Mouse (Mus musculus) kidney, adult 18-20 months (tissue): Measurements from ENCODE around the gene Atcay.

ENCODE experiments used
- DNase-seq: peaks from one replicate; pipeline ENCODE4 v3.0.0; 2021

Atcay gene

GRCm38 (mm10) chr10:81230438-81231332, at the start of gene Atcay:
Gene Atcay (minus strand): TSS chr10:81230833.
- DNase-seq: peak; percentile 24

- no peak for DNase-seq
Measured at GRCm38 (mm10) chr10:81279496-81279895, 48.9 kb upstream of the Atcay start.

DNA sequence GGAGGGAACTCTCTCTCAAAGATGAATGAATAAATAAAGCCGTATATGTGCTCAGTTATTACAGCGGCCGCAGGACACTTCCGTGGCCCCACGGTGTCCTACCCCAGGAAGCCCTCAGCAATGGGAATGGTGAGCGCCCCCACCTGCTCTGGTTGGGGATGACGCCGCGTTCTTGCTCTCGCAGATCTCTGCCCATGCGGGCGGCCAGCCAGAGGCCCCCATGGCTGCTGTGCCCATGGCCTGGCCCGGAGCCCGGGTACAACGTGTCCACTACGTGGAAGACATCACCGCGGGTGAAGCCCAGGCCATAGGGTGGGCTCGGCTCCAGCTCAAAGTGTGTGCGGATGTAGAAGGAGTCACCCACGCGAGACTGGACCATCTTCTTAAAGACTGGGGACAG, 47.0 kb upstream of the Atcay start:
- no peak for DNase-seq

DNA sequence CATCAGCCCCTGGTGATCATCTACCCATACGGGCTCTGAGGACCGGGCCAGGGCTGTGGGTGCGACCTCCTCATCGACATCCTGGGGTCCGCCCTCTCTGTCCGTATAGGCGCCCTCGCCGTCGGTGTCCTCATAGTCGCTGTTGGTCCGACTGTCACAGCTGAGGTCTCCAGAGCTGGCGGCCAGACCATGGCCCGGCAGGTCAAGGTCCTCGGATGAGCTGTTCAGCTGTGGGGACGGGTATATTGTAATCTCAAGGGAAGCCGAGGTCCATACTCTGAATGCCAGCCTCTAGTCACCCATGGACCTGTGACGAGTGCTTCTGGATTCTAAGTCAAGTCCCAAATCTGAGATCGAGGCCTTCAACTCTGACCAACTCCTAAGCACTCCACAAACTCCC, 43.2 kb upstream of the Atcay start:
- no peak for DNase-seq

- DNase-seq: no peak
Measured at GRCm38 (mm10) chr10:81272356-81272755, 41.7 kb upstream of the Atcay start.

DNA sequence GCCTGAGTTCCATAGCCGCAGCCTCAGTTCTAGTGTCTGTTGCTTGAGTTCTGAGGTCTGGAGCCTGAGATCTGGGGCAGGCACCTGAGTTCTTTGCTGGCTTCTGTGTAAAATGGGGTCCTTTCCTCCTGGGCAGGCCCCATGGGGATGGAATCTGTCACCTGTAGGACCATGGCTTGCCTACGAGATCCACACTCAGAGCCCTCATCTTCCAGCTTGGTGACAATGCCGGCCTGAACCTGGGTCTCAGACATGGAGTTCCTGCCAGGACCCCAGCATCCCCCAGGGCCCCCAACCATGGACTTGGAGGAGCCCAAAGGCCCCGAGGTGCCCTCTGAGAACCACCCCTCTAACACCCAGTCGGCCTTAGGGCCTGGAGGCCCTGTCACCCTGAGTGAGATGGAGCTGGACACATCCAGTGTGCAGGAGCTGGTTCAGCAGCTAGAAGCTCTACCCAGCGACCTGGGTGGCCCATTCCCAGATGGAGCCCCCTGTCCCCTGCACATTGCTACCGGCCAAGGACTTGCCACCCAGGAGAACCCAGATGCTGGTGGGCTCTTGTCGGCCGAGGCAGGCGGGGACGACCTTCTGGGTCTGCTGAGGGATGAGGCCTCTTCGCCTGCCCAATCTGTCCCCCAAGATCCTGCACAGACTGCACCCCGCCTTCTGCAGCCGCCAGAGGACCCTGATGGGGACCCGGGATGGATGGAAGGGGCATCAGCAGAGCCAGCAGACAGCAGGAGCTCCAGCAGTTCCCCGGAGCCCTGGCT, 38.2 kb upstream of the Atcay start:
- DNase-seq: no peak

- peak; percentile 88 for DNase-seq
Measured at GRCm38 (mm10) chr10:81268056-81268455, 37.4 kb upstream of the Atcay start.

DNA sequence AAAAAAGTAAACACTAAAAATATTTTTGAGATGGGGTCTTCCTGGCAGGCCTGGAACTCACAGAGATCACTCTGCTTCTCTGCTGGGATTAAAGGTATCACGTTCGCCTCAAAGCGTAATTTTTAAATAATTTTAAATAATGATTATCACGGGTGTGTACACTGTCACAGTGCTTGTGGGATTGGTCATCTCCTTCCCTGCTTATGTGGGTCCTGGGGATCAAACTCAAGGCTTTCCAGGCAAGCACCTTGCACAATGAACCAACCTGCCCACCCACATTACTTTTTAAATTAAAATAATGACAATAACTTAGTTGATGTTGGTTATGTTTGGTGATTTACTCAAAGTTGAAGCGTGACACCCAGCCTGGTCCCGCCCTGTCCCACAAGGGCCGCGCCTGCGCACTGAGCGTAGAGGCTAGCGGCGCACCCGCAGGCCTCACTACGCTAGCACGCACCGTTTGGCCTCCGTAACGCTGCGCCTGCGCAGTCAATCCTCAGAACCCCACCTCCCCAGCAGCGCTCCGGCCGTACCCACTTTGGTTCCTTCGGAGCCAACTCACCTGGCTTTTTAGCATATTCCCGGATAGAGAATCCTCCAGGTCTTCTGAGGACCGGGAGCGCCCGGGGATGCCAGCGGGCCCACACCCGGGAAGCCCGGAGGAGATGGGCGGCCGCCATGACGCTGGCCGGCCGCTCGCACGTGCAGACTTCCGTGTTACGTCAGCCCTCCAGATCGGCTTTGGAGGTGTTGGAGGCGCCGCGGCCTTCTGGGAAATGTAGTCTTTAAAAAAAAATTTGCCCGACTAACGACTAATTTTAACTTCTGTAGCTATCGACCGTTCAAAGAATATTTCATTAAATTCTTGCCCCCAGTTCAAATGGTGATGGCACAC, 35.8 kb upstream of the Atcay start, which contains the start of the genes Mrpl54 and Apba3:
Gene Mrpl54, minus strand, starts transcription at position 724 of the 895 bp plus-strand sequence.
Gene Apba3, plus strand, starts transcription at position 750 of the 895 bp plus-strand sequence.
- DNase-seq: peak; percentile 98

GRCm38 (mm10) chr10:81265540-81265939, 34.9 kb upstream of the Atcay start:
- no peak for DNase-seq

DNA sequence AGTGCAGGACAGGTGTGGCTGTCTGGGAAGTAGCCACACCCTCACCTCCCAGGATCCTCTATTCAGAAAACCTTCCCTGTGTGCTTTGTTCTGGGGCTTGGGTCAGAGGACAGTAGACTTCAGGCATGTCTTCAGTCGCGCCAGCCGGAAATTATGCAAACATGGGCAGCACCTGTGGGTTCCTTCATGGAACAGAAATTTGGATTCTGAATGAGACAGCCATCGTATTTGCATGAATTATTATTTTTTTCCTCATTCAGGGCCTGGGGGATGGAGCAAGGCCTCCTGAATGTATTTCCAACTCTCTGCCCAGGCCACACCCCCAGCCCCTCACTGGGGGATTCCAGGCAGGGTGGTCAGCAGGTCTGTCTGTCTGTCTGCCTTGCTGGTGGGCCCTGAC, 30.4 kb upstream of the Atcay start:
- DNase-seq: no peak

DNA sequence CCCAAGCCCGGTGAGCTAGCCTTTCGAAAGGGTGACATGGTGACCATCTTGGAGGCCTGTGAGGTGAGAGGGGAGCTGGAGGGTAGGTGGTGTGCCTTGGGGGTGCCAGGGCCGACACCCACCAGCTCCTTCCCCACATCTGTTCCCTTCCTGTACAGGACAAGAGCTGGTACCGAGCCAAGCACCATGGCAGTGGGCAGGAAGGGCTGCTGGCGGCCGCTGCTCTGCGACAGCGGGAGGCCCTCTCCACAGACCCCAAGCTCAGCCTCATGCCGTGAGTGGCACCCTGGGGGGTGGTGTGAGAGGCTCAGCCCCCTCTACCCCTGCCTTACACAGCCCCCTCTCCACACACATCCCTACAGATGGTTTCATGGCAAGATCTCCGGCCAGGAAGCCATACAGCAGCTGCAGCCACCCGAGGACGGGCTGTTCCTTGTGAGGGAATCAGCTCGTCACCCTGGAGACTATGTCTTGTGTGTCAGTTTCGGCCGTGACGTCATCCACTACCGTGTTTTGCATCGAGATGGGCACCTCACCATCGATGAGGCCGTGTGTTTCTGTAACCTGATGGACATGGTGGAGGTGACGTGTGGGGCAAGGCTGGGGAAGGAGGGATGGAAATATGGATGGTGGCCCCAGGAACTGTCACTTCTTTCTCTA, 28.7 kb upstream of the Atcay start:
- DNase-seq: no peak

- DNase-seq: no peak
Measured at GRCm38 (mm10) chr10:81257158-81258039, 26.8 kb upstream of the Atcay start.

GRCm38 (mm10) chr10:81254886-81255285, 24.3 kb upstream of the Atcay start:
- DNase-seq: no peak

DNA sequence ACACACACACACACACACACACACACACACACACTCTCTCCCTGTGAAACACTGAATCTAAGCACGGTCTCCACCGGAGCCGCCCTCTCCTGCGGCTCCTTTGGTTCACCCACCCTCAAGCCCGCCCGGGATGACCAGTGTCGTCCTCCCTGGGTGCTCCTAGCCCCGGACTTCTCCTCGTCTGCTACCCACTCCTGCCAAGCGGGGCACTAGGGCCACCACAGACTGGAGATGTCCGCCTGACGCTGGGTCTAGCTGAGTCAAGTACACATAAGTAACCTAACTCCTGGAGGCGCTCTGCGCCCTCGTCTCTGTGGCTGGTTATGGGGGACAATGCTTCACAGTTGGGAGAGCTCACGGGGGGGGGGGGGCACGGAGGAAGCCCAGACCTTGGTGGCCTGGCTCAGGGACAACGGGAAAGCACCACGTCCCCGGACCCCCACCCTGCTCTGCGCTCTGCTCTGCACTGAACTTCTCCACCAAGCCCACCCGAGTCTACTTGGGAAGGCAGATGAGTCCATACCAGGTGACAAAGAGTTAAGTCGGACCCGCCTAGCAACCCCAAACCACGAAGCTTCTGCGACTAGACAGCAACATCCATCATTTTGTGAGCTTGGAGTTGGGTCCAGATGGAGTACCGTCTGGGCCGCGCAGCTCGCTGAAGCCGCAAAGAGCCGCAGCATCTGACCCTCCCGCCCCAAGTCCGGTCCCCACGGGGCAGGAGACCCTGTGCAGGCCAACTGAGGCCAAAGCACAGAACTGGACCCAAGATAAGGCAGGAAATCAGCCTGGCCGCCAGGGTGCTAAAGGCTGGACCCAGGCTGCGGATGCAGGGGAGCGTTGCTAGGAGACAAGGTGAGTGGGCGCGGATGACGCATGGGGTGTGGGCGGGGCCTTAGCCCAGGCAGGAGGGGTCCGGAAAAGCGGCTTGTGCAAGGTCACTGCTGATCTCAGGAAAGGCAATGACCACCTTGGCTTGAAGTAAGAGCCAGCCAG, 22.1 kb upstream of the Atcay start, which contains the start of gene Matk:
Gene Matk, plus strand, starts transcription at position 512 of the 996 bp plus-strand sequence.
- no peak for DNase-seq

DNA sequence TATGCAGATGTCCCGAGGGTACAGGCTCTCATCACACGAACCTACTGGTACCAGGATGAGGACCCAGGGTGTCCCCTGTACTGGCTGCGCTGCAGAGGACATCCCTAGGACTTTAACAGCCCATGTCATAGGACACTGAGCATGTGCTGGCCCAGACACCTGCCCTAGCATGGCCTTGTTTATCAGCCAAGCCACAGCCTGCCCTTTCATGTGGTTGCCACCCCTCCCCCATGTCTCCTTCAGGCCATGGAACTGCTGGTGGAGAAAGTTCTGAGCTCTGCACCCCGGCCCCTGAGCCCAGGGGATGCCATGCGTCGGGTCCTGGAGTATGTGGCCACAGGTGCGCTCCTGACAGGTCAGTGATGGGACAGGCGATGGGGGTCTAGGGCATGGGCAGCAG, 18.8 kb upstream of the Atcay start:
- no peak for DNase-seq

- no peak for DNase-seq
Measured at GRCm38 (mm10) chr10:81247804-81248203, 17.2 kb upstream of the Atcay start.

DNA sequence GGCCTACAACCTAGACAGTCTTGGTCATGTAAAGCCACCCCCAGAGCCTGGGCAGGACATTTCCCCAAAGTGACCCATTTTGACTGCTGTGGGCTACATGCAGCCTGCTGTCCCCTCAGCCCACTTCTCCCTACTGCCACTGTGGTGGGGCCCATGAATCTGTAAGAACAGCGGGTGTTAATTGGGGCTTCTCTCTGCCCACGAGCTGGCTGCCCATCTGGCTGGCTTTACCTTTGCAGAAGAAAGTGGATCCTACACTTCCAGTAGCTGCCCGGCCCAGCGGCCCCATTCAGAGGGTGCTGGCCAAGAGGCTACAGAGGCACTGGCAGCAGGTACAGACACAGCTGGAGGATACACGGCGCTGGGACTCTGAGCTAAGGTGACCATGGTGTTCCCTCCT, 14.5 kb upstream of the Atcay start:
- DNase-seq: no peak

- peak; percentile 84 for DNase-seq
Measured at GRCm38 (mm10) chr10:81244595-81244994, 14.0 kb upstream of the Atcay start.

GRCm38 (mm10) chr10:81244146-81244545, 13.5 kb upstream of the Atcay start:
- DNase-seq: no peak

- DNase-seq: no peak
Measured at GRCm38 (mm10) chr10:81242021-81242420, 11.4 kb upstream of the Atcay start.
